Mouse (Mus musculus): ENCODE results near the gene Nfx1.

Gene Nfx1

GRCm38 (mm10) chr4:41047524-41048271 is 77.0 kb downstream of the Nfx1 start, which contains the start of gene Aqp7:
Gene Aqp7, minus strand, starts transcription at chr4:41048139.
- no peak for DNase-seq

GRCm38 (mm10) chr4:41048926-41049325 is 78.2 kb downstream of the Nfx1 start:
- no peak for DNase-seq

- peak; percentile 83 for DNase-seq
These were observed 80.3 kb downstream of the Nfx1 start for GRCm38 (mm10) chr4:41050726-41051675.

GRCm38 (mm10) chr4:41051781-41052180 is 81.1 kb downstream of the Nfx1 start:
- DNase-seq, result no peak

GRCm38 (mm10) chr4:41055111-41055510 is 84.4 kb downstream of the Nfx1 start:
- DNase-seq, result no peak

GRCm38 (mm10) chr4:41056253-41056652 is 85.5 kb downstream of the Nfx1 start:
- no peak for DNase-seq

GRCm38 (mm10) chr4:41056742-41057332 is 86.1 kb downstream of the Nfx1 start:
- no peak for DNase-seq

- DNase-seq, result peak; percentile 30
These were observed 86.7 kb downstream of the Nfx1 start for GRCm38 (mm10) chr4:41057361-41057760.

- DNase-seq, result no peak
These were observed 92.6 kb downstream of the Nfx1 start for GRCm38 (mm10) chr4:41063351-41063750.

GRCm38 (mm10) chr4:41063894-41064673 is 93.4 kb downstream of the Nfx1 start:
- no peak for DNase-seq

GRCm38 (mm10) chr4:41065196-41065595 is 94.5 kb downstream of the Nfx1 start:
- no peak for DNase-seq

- DNase-seq, result peak; percentile 25
These were observed 101.1 kb downstream of the Nfx1 start for GRCm38 (mm10) chr4:41071500-41072429.

- DNase-seq, result no peak
These were observed 102.5 kb downstream of the Nfx1 start for GRCm38 (mm10) chr4:41073008-41073817.

- no peak for DNase-seq
These were observed 103.8 kb downstream of the Nfx1 start for GRCm38 (mm10) chr4:41074461-41074860.

Data from cerebellum, adult 8-10 months (tissue).